Mouse (Mus musculus): ENCODE results near the gene Il1r1. TPM values are rescaled to one million over a fixed set of nuclear protein-coding genes. Genes with fewer than 3 reads are reported as not detected.
A peak's percentile ranks its signal among the peaks of the same experiment; 100 is the strongest.

The Il1r1 gene
- polyA plus RNA-seq, 1 experiment from 2014 or later, result 11.7 TPM

GRCm38 (mm10) chr1:40262441-40263121 is 37.7 kb downstream of the Il1r1 start:
- no peak overlapping the region for H3K27ac ChIP-seq (ENCODE audit: low read length)
- 65% methylated on average over 9 of the region's 9 CpGs for WGBS
- H3K9me3 ChIP-seq (ENCODE audit: control insufficient read depth, low read length), result no peaks in the 10 kb centered on the region
- H3K4me3 ChIP-seq (ENCODE audit: low read length), result no peak overlapping the region
- H3K9ac ChIP-seq (ENCODE audit: low read length), result no peak overlapping the region
- H3K36me3 ChIP-seq (ENCODE audit: control insufficient read depth, insufficient read depth, low read length), result no peaks in the 10 kb centered on the region
- no peaks in the 10 kb centered on the region for H3K27me3 ChIP-seq (ENCODE audit: control insufficient read depth, insufficient read depth, low read depth, low read length)
- peaks cover 19% of the 10 kb centered on the region for H3K4me1 ChIP-seq (replicated peaks; ENCODE audit: control insufficient read depth, insufficient read depth, low read length)
- no peak for ATAC-seq (ENCODE audit: low read depth)
- no peak overlapping the region for H3K4me2 ChIP-seq (ENCODE audit: low read depth, low read length)

GRCm38 (mm10) chr1:40263122-40263498 is 38.2 kb downstream of the Il1r1 start:
- Histone ChIP-seq H3K27ac (ENCODE audit: low read length) (no peak overlapping the region), H3K36me3 (ENCODE audit: control insufficient read depth, insufficient read depth, low read length) (no peaks in the 10 kb centered on the region)
- 76% methylated on average over 7 of the region's 7 CpGs for WGBS

GRCm38 (mm10) chr1:40263679-40264078 is 38.8 kb downstream of the Il1r1 start:
- ATAC-seq (ENCODE audit: low read depth), result no peak
- no peak overlapping the region for H3K4me2 ChIP-seq (ENCODE audit: low read depth, low read length)
- H3K4me1 ChIP-seq (replicated peaks; ENCODE audit: control insufficient read depth, insufficient read depth, low read length), result peaks cover 29% of the 10 kb centered on the region
- H3K27me3 ChIP-seq (ENCODE audit: control insufficient read depth, insufficient read depth, low read depth, low read length), result no peaks in the 10 kb centered on the region
- no peaks in the 10 kb centered on the region for H3K9me3 ChIP-seq (ENCODE audit: control insufficient read depth, low read length)
- no peaks in the 10 kb centered on the region for H3K36me3 ChIP-seq (ENCODE audit: control insufficient read depth, insufficient read depth, low read length)
- H3K27ac ChIP-seq (ENCODE audit: low read length), result no peak overlapping the region
- 90% methylated on average over 8 of the region's 8 CpGs for WGBS
- no peak overlapping the region for H3K9ac ChIP-seq (ENCODE audit: low read length)
- no peak overlapping the region for H3K4me3 ChIP-seq (ENCODE audit: low read length)

More at GRCm38 (mm10) chr1:40263122-40263498, 38.2 kb downstream of the Il1r1 start:
- no peaks in the 10 kb centered on the region for H3K27me3 ChIP-seq (ENCODE audit: control insufficient read depth, insufficient read depth, low read depth, low read length)
- H3K4me1 ChIP-seq (replicated peaks; ENCODE audit: control insufficient read depth, insufficient read depth, low read length), result peaks cover 23% of the 10 kb centered on the region
- ATAC-seq (ENCODE audit: low read depth), result no peak
- H3K9ac ChIP-seq (ENCODE audit: low read length), result no peak overlapping the region
- no peak overlapping the region for H3K4me2 ChIP-seq (ENCODE audit: low read depth, low read length)
- no peaks in the 10 kb centered on the region for H3K9me3 ChIP-seq (ENCODE audit: control insufficient read depth, low read length)
- H3K4me3 ChIP-seq (ENCODE audit: low read length), result no peak overlapping the region

- 53% methylated on average over 6 of the region's 6 CpGs for WGBS
- no peaks in the 10 kb centered on the region for H3K9me3 ChIP-seq (ENCODE audit: control insufficient read depth, low read length)
Measured at GRCm38 (mm10) chr1:40265301-40265835, 40.5 kb downstream of the Il1r1 start.

GRCm38 (mm10) chr1:40266431-40267260 is 41.8 kb downstream of the Il1r1 start:
- Histone ChIP-seq H3K36me3 (ENCODE audit: control insufficient read depth, insufficient read depth, low read length) (no peaks in the 10 kb centered on the region), H3K4me3 (ENCODE audit: low read length) (peak overlapping the region; percentile 71), H3K4me1 (replicated peaks; ENCODE audit: control insufficient read depth, insufficient read depth, low read length) (peaks cover 31% of the 10 kb centered on the region), H3K27me3 (ENCODE audit: control insufficient read depth, insufficient read depth, low read depth, low read length) (no peaks in the 10 kb centered on the region), H3K4me2 (ENCODE audit: low read depth, low read length) (peak overlapping the region; percentile 91), H3K27ac (ENCODE audit: low read length) (peak overlapping the region; percentile 80), H3K9me3 (ENCODE audit: control insufficient read depth, low read length) (no peaks in the 10 kb centered on the region), H3K9ac (ENCODE audit: low read length) (peak overlapping the region; percentile 83)
- 2% methylated on average over 36 of the region's 36 CpGs for WGBS
- peak; percentile 90 for ATAC-seq (ENCODE audit: low read depth)

More at GRCm38 (mm10) chr1:40265301-40265835, 40.5 kb downstream of the Il1r1 start:
- Histone ChIP-seq H3K4me3 (ENCODE audit: low read length) (no peak overlapping the region), H3K27me3 (ENCODE audit: control insufficient read depth, insufficient read depth, low read depth, low read length) (no peaks in the 10 kb centered on the region), H3K27ac (ENCODE audit: low read length) (peak overlapping the region; percentile 80), H3K4me2 (ENCODE audit: low read depth, low read length) (no peak overlapping the region), H3K9ac (ENCODE audit: low read length) (no peak overlapping the region), H3K4me1 (replicated peaks; ENCODE audit: control insufficient read depth, insufficient read depth, low read length) (peaks cover 31% of the 10 kb centered on the region), H3K36me3 (ENCODE audit: control insufficient read depth, insufficient read depth, low read length) (no peaks in the 10 kb centered on the region)
- 0 out of 2 replicates have a peak, but pooled peaks have one; percentile 26 for ATAC-seq (ENCODE audit: low read depth)

GRCm38 (mm10) chr1:40267846-40268245 is 43.0 kb downstream of the Il1r1 start:
- no peak overlapping the region for H3K9ac ChIP-seq (ENCODE audit: low read length)
- no peaks in the 10 kb centered on the region for H3K27me3 ChIP-seq (ENCODE audit: control insufficient read depth, insufficient read depth, low read depth, low read length)
- no peaks in the 10 kb centered on the region for H3K9me3 ChIP-seq (ENCODE audit: control insufficient read depth, low read length)
- H3K4me1 ChIP-seq (replicated peaks; ENCODE audit: control insufficient read depth, insufficient read depth, low read length), result peaks cover 31% of the 10 kb centered on the region
- ATAC-seq (ENCODE audit: low read depth), result no peak
- no peak overlapping the region; the same call in 1 of the 2 replicates for H3K4me3 ChIP-seq (ENCODE audit: low read length)
- H3K27ac ChIP-seq (ENCODE audit: low read length), result no peak overlapping the region
- no peaks in the 10 kb centered on the region for H3K36me3 ChIP-seq (ENCODE audit: control insufficient read depth, insufficient read depth, low read length)
- 88% methylated on average over 6 of the region's 6 CpGs for WGBS
- peak overlapping the region; percentile 91 for H3K4me2 ChIP-seq (ENCODE audit: low read depth, low read length)

- Histone ChIP-seq H3K4me2 (ENCODE audit: low read depth, low read length) (peak overlapping the region; percentile 29; the same call in 1 of the 2 replicates), H3K27me3 (ENCODE audit: control insufficient read depth, insufficient read depth, low read depth, low read length) (no peaks in the 10 kb centered on the region), H3K27ac (ENCODE audit: low read length) (no peak overlapping the region), H3K36me3 (ENCODE audit: control insufficient read depth, insufficient read depth, low read length) (no peaks in the 10 kb centered on the region), H3K4me1 (replicated peaks; ENCODE audit: control insufficient read depth, insufficient read depth, low read length) (peaks cover 31% of the 10 kb centered on the region), H3K9ac (ENCODE audit: low read length) (no peak overlapping the region), H3K9me3 (ENCODE audit: control insufficient read depth, low read length) (no peaks in the 10 kb centered on the region), H3K4me3 (ENCODE audit: low read length) (peak overlapping the region; percentile 5; the same call in 1 of the 2 replicates)
- ATAC-seq (ENCODE audit: low read depth), result no peak
- WGBS, result 51% methylated on average over 6 of the region's 6 CpGs
Measured at GRCm38 (mm10) chr1:40268536-40268935, 43.7 kb downstream of the Il1r1 start.

- H3K4me1 ChIP-seq (replicated peaks; ENCODE audit: control insufficient read depth, insufficient read depth, low read length), result peaks cover 31% of the 10 kb centered on the region
- no peaks in the 10 kb centered on the region for H3K9me3 ChIP-seq (ENCODE audit: control insufficient read depth, low read length)
- H3K27me3 ChIP-seq (ENCODE audit: control insufficient read depth, insufficient read depth, low read depth, low read length), result no peaks in the 10 kb centered on the region
- H3K9ac ChIP-seq (ENCODE audit: low read length), result no peak overlapping the region
- H3K27ac ChIP-seq (ENCODE audit: low read length), result no peak overlapping the region
- H3K4me3 ChIP-seq (ENCODE audit: low read length), result no peak overlapping the region
- no peak overlapping the region for H3K4me2 ChIP-seq (ENCODE audit: low read depth, low read length)
- WGBS, result 88% methylated on average over 12 of the region's 12 CpGs
- ATAC-seq (ENCODE audit: low read depth), result no peak
- H3K36me3 ChIP-seq (ENCODE audit: control insufficient read depth, insufficient read depth, low read length), result no peaks in the 10 kb centered on the region
Measured at GRCm38 (mm10) chr1:40270415-40270814, 45.5 kb downstream of the Il1r1 start.

- ATAC-seq (ENCODE audit: low read depth), result no peak
- H3K9me3 ChIP-seq (ENCODE audit: control insufficient read depth, low read length), result no peaks in the 10 kb centered on the region
- no peaks in the 10 kb centered on the region for H3K36me3 ChIP-seq (ENCODE audit: control insufficient read depth, insufficient read depth, low read length)
- H3K27me3 ChIP-seq (ENCODE audit: control insufficient read depth, insufficient read depth, low read depth, low read length), result no peaks in the 10 kb centered on the region
- H3K4me3 ChIP-seq (ENCODE audit: low read length), result no peak overlapping the region
- 76% methylated on average over 4 of the region's 4 CpGs for WGBS
- H3K27ac ChIP-seq (ENCODE audit: low read length), result no peak overlapping the region
- H3K4me1 ChIP-seq (replicated peaks; ENCODE audit: control insufficient read depth, insufficient read depth, low read length), result peaks cover 28% of the 10 kb centered on the region
- H3K4me2 ChIP-seq (ENCODE audit: low read depth, low read length), result no peak overlapping the region
- no peak overlapping the region for H3K9ac ChIP-seq (ENCODE audit: low read length)
Measured at GRCm38 (mm10) chr1:40271052-40271451, 46.2 kb downstream of the Il1r1 start.
